Mouse (Mus musculus) myocyte (in vitro differentiated cells): ENCODE data around the gene Rsph14.

ENCODE experiments used
- E2F4 ChIP-seq: IDR thresholded peaks from one replicate; pipeline ENCODE4 v1.6.1; 2011; ENCODE audit warnings: mild to moderate bottlenecking, control low read depth, moderate library complexity; ENCODE audit not compliant: insufficient read depth
- MAX ChIP-seq: IDR thresholded peaks from one replicate; pipeline ENCODE4 v1.6.1; 2011; ENCODE audit warnings: low read depth, mild to moderate bottlenecking, control low read depth
- MYOD1 ChIP-seq, 3 experiments: IDR thresholded peaks; one replicate each; pipeline ENCODE4 v1.6.1; 2011; ENCODE audit warnings: control low read depth in 2 of 3, low read depth in 2 of 3, mild to moderate bottlenecking in 2 of 3, moderate library complexity in 1 of 3; ENCODE audit not compliant: insufficient read length in 2 of 3, control insufficient read depth in 1 of 3
- POLR2A ChIP-seq: IDR thresholded peaks from one replicate; pipeline ENCODE4 v1.6.1; 2011; ENCODE audit warnings: low read depth, mild to moderate bottlenecking, control low read depth, moderate library complexity; ENCODE audit not compliant: insufficient read length
- USF1 ChIP-seq: IDR thresholded peaks from one replicate; pipeline ENCODE4 v1.6.1; 2011; ENCODE audit warnings: low read depth, mild to moderate bottlenecking, control low read depth, moderate library complexity

GRCm38 (mm10) chr10:75058336-75058735 lies 25.9 kb upstream of the Rsph14 start:
- no peak for TF ChIP-seq POLR2A
- TF ChIP-seq USF1, result no peak
- TF ChIP-seq MYOD1 (IDR thresholded peaks at IDR 0.05; ENCODE audit: control insufficient read depth in 1 of 3, insufficient read length in 2 of 3, low read depth in 2 of 3), result no peak
- no peak for TF ChIP-seq MAX
- no peak for TF ChIP-seq E2F4
